Mouse (Mus musculus) cerebellum, adult 2 months (tissue): ENCODE results near the gene Snd1.

Experiments
- CTCF ChIP-seq: fragments of 200-500 bp; IDR thresholded peaks from 2 replicates; pipeline ENCODE4 v1.5.1; 2011; ENCODE audit warnings: low read depth, mild to moderate bottlenecking, control low read depth, low read length, moderate library complexity, borderline replicate concordance; ENCODE audit not compliant: insufficient read depth
- POLR2A ChIP-seq: fragments of 200-500 bp; IDR thresholded peaks from 2 replicates; pipeline ENCODE4 v1.6.1; 2011; ENCODE audit warnings: low read length, control low read depth, borderline replicate concordance; ENCODE audit not compliant: insufficient read depth

DNA sequence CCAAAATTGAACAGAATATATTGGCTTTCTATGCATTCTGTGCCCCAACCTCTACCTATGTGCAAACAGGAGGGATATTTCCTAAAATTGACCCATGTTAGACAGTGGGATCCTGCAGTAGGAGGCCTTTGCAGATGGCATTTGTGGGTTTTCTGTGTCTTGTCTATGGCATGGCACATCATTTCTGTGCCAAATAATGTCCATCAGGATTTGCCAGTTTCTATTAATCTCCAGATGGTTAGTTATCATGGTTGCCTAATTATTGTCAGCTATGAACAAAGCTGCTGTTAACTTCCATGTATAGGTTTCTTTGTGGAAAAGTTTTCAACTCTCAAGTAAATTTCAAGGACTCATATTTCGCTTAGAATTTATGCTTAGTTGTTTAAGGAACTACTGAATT is 192.6 kb downstream of the Snd1 start:
- TF ChIP-seq CTCF (no peak), POLR2A (no peak)
